Mouse (Mus musculus) heart, postnatal 10 days (tissue): ENCODE data around the gene Gucd1. TPM values are rescaled to one million over a fixed set of nuclear protein-coding genes. Genes with fewer than 3 reads are reported as not detected.
"Not testable (repeated sequence)": the region's sequence is repeated elsewhere in the genome, so short reads cannot be mapped to it uniquely, and the experiment has no call there.

Experiments
- DNase-seq, 2 experiments: peaks; one replicate each; pipeline ENCODE4 v3.0.0; 2021
- intact Hi-C: fragments of 180-260 bp; cut with DNase I; formaldehyde crosslinking; loops from one replicate; pipeline ENCODE4 v1.15.1; 2025
- total RNA-seq, 2 experiments: library from RNA; stranded (reverse); gene quantifications; 2 replicates each; pipeline ENCODE4 v1.2.3; 2021

Gucd1 gene
- total RNA-seq, 2 experiments from 2014 or later = 42.8 to 44.0 TPM

DNA sequence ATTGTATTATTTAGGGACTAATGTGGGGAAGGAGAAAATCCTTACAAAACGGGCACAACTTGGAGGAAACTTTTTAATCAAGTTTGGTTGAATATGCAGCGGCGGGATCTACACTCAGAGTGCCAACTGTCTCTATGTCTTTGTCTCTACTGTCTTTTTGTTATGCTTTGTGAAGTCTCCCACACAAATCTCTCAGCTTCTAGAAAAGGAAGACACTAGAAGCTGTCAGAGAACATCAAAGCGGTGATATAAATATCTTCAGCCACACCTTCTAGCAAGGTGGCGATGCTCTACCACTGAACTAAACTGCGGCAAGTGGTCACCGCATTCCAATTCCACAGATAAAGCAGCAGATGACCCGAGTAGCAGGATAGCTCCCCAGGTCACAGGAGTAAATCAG, 111.9 kb downstream of the Gucd1 start:
- intact Hi-C loops = no loop called here

DNA sequence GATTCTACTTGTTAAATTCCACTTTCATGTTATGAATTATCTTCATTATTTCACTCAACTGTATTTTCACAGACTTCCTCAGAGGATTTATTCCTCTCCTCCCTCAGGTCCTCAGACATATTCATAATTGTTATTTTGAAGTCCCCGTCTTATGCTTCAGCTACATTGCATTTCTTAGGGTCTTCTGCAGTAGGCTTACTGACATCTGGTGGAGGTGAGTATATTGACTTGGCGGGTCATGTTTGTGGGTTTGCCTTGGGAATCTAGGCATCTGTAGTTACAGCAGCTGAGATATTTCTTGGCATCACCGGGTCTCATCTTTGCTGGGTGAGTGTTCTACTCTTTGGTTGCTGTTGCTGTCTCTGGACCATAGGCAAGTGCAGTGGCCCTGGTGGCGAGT, 116.8 kb downstream of the Gucd1 start, which contains the start of gene Upb1:
Gene Upb1, plus strand, starts transcription at position 158 of the 400 bp plus-strand sequence.
- intact Hi-C loops = no loop called here

More for the DNA sequence above, 111.9 kb downstream of the Gucd1 start:
- no peak for DNase-seq

DNA sequence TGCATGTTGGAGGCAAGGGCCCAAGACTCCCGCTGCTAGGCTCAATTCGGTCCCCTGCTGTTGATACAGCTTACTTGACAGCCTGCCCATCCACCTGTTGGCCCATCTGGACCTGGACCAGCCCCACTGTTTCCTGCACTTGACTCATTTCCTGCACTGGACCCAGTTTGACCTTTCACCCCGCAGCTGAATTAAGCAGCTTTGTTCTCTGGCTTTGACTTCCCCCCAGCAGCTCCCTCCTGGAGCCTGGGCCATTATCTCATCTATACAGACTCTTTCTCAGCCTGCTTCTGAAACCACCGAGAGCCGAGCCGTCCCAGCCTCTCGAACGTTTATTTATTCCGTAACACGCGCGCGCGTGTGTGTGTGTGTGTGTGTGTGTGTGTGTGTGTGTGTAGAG, 120.8 kb downstream of the Gucd1 start:
- DNase-seq = peak; percentile 52 to 66
- intact Hi-C loops = no loop called here

More for the DNA sequence above, 116.8 kb downstream of the Gucd1 start, which contains the start of gene Upb1:
- no peak for DNase-seq

GRCm38 (mm10) chr10:75394796-75395195, 123.0 kb downstream of the Gucd1 start:
- DNase-seq = no peak
- intact Hi-C loops = loop anchor here (5.0 kb wide), 1 partner anchor 93 kb away; no protein-coding TSS in a partner anchor

DNA sequence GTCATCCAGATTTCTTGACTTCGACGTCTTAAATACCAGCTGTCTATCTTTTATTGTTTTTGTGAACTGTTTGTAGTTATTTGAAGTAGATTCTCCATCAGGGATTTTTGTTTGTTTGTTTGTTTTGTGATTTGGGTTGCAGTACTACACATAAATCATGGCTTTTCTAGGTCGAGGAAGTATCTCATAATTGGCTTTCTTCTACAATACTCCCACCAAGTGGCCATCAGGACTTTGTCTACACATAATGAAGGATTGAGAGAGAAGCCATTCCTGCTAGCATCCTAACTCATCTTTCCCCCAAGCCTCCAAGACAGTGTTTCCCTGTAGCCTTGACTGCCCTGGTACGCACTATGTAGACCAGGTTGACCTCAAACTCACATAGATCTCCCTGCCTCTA, 126.9 kb downstream of the Gucd1 start:
- intact Hi-C loops = loop anchor here (1.0 to 5.0 kb wide), 5 partner anchors 74 to 208 kb away; partner anchors contain the start of gene Adora2a
- DNase-seq = peak in 1 of 2 experiments; percentile 39

GRCm38 (mm10) chr10:75390156-75390555, 127.6 kb downstream of the Gucd1 start:
- intact Hi-C loops = loop anchor here (1.0 to 5.0 kb wide), 4 partner anchors 73 to 207 kb away; partner anchors contain the start of gene Adora2a
- no peak for DNase-seq

GRCm38 (mm10) chr10:75378688-75379087, 139.1 kb downstream of the Gucd1 start:
- intact Hi-C loops = no loop called here
- peak; percentile 58 to 65 for DNase-seq

- intact Hi-C loops = not testable (repeated sequence)
- peak; percentile 69 to 74 for DNase-seq
These were observed 144.0 kb downstream of the Gucd1 start for GRCm38 (mm10) chr10:75373655-75374351.

GRCm38 (mm10) chr10:75365231-75365633, 152.5 kb downstream of the Gucd1 start:
- intact Hi-C loops = loop anchor here (5.0 kb wide), 1 partner anchor 48 kb away; the partner anchor contains the start of gene Adora2a
- DNase-seq = no peak

DNA sequence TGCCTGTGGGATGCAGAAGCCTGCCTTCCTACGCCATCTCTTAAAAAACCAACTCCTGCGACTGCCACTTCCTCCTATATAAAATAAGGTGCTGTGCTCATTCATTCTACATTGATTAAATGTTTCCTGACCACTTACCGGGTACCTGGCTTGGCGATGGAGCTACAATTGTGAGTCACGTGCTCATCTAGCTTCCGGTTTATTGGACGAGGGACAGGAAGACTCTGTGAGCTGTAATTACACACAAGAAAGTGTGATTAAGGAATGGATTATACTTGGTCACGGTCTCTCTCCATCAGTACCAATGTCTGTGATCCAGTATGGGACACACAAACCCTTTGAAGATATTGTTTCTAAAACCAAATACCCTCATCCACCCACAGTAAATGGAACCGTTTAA, 153.0 kb downstream of the Gucd1 start:
- intact Hi-C loops = loop anchor here (5.0 kb wide), 1 partner anchor 47 kb away; the partner anchor contains the start of gene Adora2a

GRCm38 (mm10) chr10:75364214-75364690, 153.5 kb downstream of the Gucd1 start:
- intact Hi-C loops = not testable (repeated sequence)
- DNase-seq = peak; percentile 60 to 66

More for the DNA sequence above, 153.0 kb downstream of the Gucd1 start:
- no peak for DNase-seq

- intact Hi-C loops = no loop called here
These were observed 162.4 kb downstream of the Gucd1 start for GRCm38 (mm10) chr10:75355341-75355740.

GRCm38 (mm10) chr10:75353838-75354241, 163.9 kb downstream of the Gucd1 start:
- intact Hi-C loops, DNase-seq: not testable (repeated sequence)

More at GRCm38 (mm10) chr10:75355341-75355740, 162.4 kb downstream of the Gucd1 start:
- no peak for DNase-seq

- intact Hi-C loops = no loop called here
- DNase-seq = no peak
These were observed 165.2 kb downstream of the Gucd1 start for GRCm38 (mm10) chr10:75352541-75352940.

DNA sequence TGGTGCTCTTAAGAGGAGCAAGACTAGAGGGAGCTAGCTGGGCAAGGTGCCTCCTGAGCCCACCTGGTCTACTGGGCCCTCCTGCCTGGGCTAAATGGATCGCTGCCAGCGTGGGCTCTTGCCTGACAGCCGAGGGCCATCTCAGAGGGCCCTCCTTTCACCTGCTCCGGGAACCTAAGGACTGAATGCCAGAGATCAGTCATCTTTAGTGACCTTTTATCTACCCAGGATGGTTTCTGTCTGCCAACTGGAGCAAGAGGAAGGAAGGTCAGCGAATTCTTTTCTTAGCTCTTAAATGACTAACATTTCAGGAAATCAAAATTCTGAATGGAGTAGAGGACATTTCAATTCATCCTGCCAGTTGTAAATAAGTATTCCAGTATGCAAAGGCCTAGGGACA, 167.2 kb downstream of the Gucd1 start:
- intact Hi-C loops = no loop called here
- no peak for DNase-seq

DNA sequence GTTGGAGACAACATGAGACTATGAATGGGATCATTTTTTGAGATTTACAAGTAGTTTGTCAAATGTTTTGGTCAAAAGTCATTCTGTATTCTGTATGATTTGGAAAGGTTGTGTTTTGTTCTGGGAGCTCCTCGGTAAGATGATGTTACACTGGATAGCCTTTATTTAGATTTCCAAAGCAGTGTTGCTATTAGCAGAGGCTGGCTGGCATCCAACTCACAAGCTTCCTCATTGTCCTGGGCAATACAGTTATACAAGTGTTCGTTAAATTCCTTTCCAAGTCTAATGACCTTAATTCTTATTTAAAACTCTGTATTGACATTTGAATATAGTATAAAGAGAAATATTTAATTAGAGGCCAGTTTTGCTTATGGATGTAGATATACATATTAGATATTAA, 172.5 kb downstream of the Gucd1 start:
- DNase-seq = peak in 1 of 2 experiments; percentile 51
- intact Hi-C loops = no loop called here

GRCm38 (mm10) chr10:75344563-75344962, 173.2 kb downstream of the Gucd1 start:
- intact Hi-C loops, DNase-seq: not testable (repeated sequence)

GRCm38 (mm10) chr10:75341936-75342335, 175.8 kb downstream of the Gucd1 start:
- no peak for DNase-seq
- intact Hi-C loops = no loop called here

DNA sequence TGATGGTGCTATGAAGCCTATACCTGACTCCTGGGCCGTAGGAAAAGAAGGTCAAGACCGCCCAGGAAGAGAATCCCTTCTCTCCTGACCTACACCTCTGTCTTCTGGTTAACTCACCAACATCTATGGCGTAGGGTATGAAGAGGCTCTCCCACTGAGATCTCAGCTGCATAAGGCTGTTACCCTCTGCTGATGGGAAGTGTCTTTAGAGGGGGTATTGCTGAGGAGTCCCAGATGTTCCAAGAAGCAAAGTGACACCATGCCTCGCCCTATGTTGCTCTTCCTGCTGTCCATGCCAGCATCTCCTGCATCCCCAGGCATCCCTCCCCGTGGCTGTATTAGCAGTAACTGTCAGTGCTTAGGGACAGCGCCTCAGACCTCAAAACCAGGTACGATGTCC, 178.4 kb downstream of the Gucd1 start:
- DNase-seq = no peak
- intact Hi-C loops = no loop called here

DNA sequence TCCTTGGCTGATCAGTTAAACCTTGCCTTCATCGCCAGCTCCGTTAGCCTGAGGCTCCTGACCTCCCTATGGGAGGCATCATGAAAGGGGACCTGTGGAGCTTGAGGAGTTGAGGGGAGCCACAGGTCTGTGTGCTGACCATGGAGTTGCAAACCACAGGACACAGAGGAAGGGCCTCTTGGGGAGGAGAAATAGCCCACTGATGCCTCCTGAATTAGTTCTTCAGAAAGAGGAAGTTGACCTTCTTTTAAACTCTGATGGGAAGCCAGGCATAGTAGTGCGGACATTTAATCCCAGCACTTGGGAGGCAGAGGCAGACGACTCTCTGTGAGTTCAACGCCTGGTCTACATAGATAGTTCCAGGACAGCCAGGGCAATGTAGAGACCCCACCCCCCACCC, 178.9 kb downstream of the Gucd1 start:
- intact Hi-C loops = no loop called here
- no peak for DNase-seq

DNA sequence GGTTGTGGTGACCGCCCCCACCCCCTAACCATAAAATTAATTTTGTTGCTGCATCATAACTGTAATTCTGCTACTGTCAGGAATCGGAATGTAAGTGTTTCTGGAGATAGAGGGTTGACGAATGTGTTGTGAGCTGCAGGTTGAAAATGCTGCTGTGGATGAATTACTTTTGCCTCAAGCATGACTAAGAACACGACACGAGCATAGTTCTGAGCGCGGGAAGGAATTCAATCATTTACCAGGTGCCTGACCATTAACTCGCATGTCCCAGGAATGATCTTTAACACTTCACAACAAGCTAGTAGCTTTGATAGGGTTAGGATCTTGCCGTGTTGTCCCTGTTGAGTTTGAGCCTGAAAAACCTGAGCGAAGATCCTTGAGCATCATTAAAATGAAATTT, 180.5 kb downstream of the Gucd1 start:
- intact Hi-C loops = no loop called here
- DNase-seq = no peak

DNA sequence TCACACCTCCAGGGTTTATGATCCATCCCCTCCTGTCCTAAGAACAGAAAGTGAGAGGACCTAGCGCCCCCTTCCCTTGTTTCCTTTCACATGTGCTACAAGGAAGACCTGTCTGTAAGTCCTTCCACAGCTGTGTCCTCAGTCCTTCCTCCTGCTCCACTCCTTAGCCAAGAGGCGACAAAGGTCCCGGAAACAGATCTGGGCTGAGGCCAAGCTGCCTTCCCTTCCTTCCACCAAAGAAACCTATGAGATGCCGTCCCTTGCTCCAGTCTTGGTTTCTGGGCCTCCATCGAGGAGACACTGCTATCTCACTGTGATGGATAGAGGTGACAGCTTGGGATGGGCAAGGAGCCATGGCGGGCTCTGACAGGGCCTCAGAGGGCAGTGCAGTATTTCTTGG, 182.7 kb downstream of the Gucd1 start:
- intact Hi-C loops = no loop called here
- peak in 1 of 2 experiments; percentile 63 for DNase-seq
